Mouse (Mus musculus) lung, postnatal 14 days (tissue): ENCODE data around the gene Lcn3.
"Not testable (repeated sequence)": the region's sequence is repeated elsewhere in the genome, so short reads cannot be mapped to it uniquely, and the experiment has no call there.

ENCODE experiments used
- DNase-seq: peaks from one replicate; pipeline ENCODE4 v3.0.0; 2021

Lcn3 gene

DNA sequence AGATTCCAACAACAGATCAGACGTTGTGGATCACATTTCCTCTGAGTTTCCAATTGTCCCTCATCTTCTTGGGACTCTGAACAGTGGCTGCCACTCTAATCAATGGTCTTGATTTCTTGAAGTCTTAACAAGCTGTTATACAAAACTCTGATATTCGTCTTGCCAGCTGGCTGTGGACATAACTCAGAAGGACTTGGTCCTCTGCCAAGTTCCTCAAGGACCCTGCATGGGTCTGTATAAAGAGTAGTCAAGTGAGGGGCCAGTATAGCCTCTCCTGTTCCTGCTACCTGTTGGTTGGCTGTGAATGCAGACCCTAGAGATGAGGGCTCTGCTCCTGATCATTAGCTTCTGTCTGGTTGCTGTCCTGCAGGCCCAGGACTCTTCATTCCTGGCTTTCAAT lies at the start of gene Lcn3:
TSS of gene Lcn3 (plus strand) at position 301 of the 400 bp plus-strand sequence.
- DNase-seq = no peak

DNA sequence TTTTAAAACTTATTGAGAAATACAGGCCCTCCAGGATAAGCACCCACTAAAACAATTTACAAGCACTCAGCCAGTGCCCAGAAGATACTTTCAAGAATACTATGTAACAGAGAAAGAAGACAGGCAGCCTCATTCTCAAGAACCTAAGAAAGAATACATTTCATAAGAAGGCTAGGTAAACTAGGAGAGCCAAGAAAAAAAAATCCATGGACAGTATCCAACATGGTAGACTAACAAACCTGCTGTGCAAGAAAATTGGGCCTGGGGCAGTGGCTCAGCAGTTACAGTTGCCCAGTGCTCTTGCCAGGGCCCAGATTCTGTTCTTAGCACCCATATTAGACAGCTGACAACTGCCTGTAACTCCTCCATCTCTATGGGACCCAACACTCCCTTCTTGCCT lies 48.1 kb upstream of the Lcn3 start:
- no peak for DNase-seq

DNA sequence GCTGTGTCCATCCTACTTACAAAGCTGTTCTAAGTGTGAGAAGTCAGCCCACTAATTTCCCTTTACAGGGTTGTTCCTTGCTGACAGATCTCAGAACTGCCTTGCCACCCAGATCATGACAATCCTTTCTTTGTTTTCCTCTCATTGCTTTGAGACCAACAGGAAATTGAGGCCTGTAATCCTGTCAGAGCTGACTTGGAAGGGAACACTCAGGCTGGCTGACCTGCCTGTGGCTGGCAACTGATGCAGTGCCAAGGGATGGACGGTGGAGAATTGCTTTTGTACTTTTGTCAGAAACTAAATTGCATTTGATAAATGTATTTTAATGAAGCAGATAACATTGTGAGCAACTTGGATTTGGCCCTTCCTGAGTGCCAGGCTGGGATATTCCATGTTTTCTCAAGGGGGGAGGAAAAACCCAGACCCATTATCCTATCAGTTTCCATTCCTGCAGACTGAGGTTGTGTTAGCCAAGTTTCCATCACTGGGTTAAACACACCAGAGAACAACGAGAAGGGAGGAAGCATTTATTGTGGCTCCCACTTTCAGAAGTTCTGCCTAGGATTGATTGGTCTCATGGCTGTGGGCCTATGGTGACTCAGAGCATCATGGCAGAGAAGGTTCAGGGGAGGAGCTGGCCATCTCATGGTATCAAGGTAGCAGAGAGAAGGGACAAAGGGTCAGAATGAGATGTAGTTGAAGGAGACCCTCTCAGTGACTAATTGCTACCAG lies 32.0 kb upstream of the Lcn3 start:
- DNase-seq = no peak

DNA sequence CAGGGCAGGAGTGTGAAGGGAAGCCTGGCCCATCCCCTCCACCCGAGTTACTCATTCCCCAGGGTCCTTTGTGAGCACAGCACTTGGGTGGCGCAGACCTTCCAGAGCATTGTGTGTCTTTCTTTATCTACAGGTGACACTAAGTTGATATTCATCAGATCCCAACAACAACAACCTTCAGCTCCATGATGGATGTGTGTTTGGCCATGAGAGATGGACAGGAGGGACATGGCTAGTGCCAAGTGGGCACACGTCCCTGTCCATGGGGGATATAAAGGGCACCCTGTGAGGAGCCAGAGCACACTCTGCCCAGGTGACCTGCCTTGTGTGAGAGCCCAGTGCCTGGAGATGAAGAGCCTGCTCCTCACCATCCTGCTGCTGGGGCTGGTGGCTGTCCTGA lies 28.7 kb upstream of the Lcn3 start, which contains the start of gene Obp2b:
TSS of gene Obp2b (plus strand) at position 301 of the 400 bp plus-strand sequence.
- not testable (repeated sequence) for DNase-seq

DNA sequence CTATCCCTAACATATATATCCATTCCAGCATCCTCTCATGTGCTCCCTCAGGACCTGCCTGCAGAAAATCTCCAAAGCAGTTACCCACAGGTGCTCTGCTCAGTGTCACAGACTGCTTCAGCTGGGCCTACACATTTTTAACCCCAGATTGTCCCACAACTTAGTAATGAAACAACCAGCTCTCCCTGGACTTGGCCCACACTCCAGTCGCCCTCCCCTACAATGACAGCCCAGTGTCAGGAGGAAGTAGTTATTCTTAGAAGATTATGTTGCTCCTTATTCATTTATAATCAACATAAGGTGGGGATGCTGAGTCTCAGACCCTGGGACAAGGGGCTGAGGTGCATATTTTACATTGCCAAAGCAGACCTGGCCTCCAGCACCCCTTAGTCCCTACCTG lies 23.7 kb upstream of the Lcn3 start:
- DNase-seq = no peak

DNA sequence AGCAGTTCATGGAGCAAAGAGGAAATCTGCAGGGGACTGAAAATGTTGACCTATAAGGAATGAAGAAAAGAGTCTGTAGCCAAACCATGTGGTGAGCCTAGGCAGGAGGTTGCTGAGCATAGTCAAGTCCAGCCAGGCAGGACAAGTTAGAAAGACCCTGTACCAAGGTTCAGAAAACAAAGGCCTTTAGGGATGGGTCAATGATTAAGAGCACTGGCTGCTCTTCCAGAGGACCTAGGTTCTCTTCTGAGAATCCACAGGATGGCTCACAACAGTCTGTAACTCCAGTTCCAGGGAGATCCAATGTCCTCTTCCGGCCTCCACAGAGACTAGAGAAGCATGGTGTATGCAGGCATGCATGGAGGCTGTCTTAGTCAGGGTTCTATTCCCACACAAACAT lies 11.2 kb upstream of the Lcn3 start:
- no peak for DNase-seq

DNA sequence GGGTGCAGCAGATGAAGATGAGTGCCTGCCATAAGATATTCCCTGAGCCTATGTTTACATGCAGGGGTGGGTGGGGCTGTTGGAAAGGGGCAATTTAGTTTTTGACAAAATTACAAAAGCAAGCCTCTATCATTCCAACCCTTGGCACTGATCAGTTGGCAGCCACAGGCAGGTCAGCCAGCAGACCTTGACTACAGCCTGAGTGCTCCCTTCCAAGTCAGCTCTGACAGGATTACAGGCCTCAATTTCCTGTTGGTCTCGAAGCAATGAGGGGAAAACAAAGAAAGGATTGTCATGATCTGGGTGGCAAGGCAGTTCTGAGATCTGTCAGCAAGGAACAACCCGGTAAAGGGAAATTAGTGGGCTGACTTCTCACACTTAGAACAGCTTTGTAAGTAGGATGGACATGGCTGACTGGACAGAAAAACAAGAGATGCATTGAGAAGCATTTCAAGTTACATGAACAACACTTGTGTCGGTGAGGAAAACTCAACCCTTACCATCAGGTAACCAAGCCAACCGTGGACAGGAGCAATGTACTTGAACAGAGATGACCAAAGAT lies 7.2 kb upstream of the Lcn3 start:
- no peak for DNase-seq

DNA sequence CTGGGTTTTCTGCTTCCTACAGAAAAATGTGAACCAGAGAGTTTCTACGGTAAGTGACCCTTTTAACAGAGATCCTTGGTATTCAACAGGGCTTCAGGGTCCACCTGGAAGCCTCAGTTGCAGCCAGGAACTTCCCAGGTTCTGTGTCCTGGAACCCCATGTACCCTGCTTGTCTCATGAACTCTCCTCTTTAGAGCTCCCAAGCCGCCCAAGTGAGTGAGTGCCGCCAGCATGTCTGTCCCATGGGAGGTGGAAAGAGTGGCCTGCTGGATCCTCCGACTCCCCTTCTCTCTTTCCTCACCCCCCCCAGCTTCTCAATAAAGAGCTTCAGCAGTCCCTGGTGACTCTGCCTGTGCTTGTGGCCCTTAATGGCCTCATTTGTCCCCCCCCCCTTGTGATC lies 2.4 kb downstream of the Lcn3 start:
- no peak for DNase-seq

DNA sequence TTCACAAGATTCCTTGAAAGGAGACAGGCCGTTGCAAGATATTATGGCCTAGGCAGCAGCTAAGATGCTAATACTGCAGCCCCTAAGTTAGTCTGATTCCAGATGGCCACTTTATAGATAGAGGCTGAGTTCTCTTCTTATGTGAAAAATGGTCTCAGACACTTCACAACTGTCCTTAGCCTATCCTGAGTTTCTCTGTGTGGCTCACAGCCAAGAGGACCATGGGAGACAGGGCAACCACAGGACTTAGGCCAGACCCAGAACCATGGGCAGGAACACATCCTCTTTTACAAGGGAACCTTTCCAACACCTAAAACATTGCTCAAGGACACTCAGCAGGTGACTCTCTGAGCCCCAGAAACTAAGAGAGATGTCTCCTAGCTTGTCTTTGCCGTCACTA lies 8.1 kb downstream of the Lcn3 start:
- no peak for DNase-seq

DNA sequence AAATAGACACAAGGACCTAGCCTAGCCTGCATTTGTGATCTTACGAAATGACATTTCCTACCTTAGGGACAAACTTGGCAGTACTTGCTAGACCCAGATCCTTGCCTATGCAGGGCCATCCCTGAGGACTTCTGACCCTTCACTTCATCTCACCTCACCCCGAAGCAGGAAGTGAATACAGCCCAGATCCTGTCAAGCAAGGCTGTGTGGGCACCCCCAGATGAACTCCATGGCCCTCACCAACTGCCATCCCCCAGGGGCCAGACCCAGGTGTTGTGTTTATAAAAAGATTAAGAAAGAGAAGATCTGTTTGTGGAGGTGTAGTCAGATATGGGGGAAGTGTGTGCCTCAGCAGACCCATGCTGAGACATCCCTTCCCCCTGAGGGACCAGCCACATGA lies 9.3 kb downstream of the Lcn3 start:
- DNase-seq = no peak

DNA sequence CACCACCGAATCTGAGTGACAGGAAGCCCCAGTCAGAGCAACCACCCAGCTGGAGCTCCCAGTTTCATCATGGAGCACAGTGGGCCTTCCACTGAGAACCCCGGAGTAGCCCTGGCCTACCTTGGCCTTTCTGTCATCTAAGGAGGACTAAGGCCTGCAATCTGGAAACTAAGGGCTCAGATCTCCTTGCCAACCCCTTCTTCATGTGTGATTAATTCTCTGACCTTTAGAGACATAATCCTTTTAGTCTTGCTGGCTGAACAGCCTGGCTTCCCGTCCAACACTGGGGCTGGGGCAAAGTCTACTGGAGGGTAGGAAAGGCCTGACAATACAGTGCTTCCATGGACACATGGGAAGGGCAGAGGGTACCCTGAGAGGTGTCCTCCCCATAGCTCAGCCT lies 10.6 kb downstream of the Lcn3 start:
- DNase-seq = no peak

DNA sequence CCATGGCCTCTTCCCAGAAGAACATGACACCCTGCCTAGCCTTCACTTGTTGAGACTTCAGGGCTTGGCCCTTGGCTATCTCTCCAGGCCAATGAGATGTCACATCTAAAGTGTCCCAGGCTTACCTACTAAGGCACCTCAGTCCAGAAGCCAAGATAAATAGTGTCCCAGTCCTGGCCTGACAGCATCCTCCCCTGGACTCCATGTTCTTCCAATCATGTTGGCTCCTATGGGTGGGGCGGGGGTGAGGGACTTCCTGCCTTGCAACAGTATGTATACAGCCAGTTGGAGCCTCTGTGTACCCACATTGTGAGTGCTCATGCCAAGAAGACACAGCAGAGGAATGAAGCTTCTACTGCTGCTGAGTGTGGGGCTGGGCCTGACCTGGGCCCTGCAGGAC lies 11.3 kb downstream of the Lcn3 start, which contains the start of gene Lcn11:
TSS of gene Lcn11 (plus strand) at position 301 of the 400 bp plus-strand sequence.
- DNase-seq = no peak

DNA sequence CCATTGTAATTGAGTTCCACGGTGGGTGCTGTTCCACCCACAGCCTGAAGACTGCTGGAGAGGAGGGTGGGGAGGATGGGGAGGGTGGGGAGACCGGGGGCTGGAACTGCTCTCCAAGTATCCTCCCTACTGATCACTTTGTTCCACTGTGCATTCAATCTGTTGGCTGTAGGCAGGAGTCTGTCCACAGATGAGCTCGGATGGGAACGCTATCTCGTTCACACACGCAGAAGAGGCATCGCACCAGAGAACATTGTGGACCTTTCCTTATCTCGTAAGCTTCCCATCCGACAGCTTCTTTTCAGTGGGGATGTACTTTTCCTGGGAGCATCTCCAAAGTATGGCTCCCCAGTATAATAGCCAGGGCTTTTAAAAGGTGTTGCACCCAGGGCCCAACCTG lies 13.7 kb downstream of the Lcn3 start:
- DNase-seq = no peak

DNA sequence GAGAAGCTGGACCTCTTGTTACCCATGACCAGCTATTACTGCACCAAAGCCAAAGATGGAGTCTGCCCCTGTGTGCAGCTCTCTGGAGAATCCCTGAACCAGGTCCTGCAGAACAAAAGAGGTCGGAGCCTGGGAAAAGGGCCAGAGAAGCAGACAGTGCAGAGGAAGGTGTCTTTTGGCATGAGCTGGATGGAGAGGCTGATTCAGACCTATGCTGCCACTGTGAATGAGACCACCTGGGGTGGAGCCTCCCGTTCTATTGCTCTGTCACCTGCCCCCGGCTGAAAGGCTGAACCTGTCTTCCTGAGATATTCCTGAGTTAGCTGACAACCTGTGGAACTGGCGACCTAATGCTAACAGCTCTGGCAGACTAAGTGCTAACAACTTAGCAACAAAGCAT lies 15.6 kb downstream of the Lcn3 start:
- DNase-seq = no peak

DNA sequence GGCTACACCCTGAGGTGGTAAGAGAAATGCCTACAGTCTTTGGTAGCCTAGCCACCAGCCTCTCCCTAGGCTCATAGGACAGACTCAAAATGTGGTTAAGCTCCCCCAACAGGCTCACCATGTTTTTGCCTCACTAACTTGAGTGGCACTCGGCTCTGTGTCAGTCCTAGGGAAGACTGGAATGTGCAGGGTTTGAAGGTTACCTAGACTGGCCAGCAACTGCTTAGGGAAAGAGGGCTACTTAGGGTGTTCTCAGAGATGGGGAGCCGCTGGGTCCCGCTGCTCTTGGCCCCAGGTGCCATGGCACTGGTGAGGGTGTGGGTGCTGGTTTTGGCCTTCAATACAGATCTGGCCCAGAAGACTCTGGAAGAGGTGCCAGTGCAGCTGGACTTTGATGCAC lies 16.6 kb downstream of the Lcn3 start, which contains the start of gene Gm13539:
TSS of gene Gm13539 (plus strand) at position 301 of the 400 bp plus-strand sequence.
- DNase-seq = no peak

DNA sequence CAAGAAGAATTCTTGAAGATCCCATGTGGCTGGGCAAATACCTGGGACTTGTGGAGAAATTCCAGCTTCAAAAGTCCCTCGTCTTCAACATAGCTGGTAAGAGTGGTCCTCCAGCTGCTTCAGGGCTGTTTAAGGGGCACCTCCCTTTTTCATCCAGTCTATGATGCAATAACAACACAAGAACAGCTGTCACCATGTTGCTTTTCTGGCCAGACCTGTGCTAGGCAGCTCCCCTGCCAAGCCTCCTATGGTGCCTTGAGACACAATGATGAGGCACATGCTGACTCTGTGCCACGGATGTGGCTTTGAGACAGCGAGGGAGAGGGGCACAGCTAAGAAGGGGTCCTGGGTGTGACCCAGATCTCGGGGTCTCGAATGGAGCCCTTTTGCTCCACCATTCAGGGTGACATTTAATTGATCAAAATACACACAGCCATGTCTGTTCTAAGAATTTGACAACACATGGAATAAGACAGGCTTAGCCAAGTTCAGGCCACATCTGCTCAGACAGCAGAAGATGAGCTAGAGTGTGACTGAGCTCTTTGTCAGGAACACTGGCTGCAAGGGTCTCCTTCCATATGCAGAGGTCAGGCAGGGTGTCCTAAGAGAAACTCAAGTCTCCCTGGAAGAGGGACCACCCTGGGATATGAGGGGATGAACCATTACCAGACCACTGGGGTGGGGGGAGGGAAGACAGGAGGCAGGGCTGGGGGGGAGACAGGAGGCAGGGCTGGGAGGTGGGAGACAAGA lies 20.4 kb downstream of the Lcn3 start:
- DNase-seq = no peak

DNA sequence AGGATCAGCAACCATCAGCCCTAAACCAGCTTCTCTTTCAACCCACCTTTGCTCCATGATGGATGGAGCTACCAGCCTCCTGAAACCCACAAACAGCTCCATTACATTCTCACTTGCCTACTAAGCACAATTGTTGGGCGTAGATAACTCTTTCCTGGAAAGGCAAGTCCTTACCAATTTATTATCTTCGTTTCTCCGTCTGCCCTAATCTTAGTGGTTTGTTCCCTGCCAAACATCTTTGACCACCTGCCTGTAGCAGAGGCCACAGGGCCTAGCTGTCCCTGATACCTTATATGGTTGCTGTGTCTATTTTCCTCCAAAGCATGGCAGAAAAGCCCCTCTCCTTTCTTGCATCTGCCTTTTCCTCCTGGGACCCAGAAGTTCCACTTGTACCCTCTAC lies 23.7 kb downstream of the Lcn3 start:
- no peak for DNase-seq

DNA sequence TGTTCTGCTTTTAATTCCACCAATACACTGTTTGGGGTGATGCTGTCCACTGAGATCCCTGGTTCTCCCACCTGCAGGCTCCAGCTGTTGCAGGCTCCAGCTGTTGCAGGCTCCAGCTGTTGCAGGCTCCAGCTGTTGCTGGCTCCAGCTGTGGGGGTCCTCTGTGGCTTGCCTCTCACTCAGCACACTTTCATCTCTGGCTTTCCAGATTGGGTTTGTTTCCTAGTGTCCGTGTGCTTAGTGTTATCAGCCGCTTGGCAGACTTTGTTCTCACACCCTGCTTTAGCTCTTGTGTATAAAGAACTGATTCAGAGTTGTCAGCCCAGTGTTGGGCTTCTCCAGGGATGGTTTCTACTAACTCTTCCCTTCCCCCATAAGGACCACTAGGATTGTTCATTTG lies 32.3 kb downstream of the Lcn3 start:
- DNase-seq = no peak

DNA sequence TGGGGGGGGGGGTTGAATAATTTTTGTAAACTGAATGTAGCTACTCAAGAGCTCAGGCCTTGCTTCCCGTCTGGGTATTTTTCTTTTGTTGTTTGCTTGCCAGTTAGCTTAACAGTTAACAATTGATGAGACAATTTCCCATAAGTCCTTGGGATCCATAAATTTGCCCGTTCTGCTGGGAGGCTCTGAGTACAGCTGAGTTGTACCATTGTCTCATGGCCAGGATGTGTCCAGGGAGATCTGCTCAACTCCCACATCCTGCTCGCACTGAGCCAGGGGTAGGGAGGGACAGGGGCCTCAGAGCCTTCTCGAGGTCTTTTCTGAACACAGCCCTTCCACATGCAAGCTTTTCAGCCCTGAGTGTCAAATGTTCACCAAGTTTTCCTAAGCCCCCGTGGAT lies 32.7 kb downstream of the Lcn3 start:
- no peak for DNase-seq

DNA sequence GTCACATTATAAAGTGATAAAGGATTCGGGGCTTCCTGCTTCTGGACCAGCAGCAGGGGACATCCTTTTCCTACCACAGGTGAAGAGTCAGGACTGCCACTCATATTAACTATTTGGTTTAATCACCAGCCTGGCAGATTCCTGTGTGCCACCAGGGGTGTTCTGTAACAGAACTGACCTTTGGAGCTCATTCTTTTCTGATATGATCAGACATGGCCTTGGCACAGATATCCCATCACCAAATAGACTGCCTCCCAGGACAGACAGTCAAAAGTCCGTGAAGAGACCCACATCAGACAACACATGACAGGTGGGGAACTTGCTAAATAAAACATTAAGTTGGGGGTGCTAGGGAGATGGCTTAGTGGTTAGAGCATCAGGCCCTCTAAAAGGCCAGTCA lies 46.3 kb downstream of the Lcn3 start:
- DNase-seq = no peak

DNA sequence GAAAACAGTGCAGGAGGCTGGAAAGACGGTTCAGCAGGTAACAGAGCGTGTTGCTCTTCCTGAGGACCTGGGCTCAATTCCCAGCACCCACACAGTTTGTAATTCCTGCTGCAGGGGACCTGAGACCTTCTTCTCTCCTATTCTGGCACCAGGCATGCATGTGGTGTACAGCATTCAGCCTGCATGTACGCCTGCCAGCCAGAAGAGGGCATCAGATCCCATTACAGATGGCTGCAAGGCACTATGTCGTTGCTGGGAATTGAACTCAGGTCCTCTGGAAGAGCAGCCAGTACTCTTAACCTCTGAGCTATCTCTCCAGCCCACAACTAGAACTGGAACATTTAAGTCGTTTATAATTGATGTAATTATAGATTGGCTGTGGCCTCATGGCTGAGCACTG lies 48.0 kb downstream of the Lcn3 start:
- DNase-seq = no peak

DNA sequence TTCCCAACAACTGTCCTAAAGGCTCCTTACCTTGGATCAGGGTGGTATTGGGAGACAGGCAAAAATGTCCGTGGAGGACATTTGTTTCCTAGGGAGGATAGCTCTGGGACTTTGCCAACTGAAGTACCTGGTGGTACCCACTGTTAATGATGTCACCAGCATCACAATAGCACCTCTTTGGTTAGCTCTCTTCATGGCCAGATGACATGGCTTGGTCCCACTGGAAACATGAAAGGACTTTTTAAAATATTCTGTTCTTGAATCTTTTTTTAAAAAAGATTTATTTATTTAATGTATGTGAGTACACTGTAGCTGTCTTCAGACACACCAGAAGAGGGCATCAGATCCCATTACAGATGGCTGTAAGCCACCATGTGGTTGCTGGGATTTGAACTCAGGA lies 50.4 kb downstream of the Lcn3 start, which contains the start of gene Glt6d1:
TSS of gene Glt6d1 (minus strand) at position 101 of the 400 bp plus-strand sequence.
- not testable (repeated sequence) for DNase-seq
